Mouse (Mus musculus) inflammation-experienced regulatory T-cells, adult 6 months (primary cell): ENCODE measurements around the gene Asprv1. TPM values are rescaled to one million over a fixed set of nuclear protein-coding genes. Genes with fewer than 3 reads are reported as not detected.

Source experiments
- ATAC-seq: one replicate; pipeline ENCODE4 v1.8.0; 2017
- polyA plus RNA-seq, 3 experiments: library from polyadenylated mRNA; unstranded; fragments of 100-300 nt; shearing (Covaris generic); gene quantifications; one replicate each; pipeline ENCODE4 v1.2.1; 2017

The Asprv1 gene
- under 1 TPM; 0.21 to 0.39 (median 0.38) TPM for polyA plus RNA-seq

DNA sequence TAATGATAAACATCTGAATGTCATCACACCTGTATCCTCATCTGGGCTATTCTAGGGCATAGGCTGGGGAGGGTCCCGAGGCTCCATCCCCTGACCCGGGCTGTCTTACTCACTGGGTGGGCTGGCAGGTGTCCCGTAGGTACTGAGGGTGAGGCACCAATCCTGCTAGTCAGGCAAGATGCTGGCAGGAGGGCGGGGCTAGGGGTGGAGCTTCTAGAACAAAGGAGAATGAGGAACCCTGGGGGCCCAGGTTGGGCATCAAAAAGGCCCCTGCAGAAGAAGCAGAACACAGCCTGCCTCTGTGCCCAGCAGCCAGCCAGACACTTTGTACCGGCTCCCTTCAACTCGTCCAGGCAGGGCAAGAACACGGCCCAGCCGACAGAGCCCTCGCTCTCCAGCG is at the start of gene Asprv1:
Gene Asprv1 (plus strand): TSS at position 219 of the 400 bp plus-strand sequence.
- ATAC-seq = no peak

DNA sequence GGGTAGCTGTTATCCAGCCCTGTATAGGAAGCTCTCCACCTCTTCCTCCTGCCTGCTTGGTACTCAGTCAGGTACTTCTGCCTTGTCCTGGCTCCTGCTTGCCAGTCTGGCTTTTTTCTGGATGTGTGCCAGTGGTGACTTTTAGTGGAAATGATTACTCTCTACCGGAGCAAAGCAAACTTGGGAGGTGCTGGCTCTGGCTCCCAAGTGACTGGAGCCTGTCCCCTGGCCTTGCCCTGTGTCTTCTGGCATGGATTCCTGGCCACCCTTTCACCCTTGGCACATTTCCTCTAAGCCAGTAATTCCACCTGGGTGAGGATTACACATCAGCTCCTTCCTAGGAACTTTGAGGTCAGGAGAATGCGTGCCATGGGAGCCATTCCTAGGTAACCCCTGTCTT is 49.6 kb upstream of the Asprv1 start:
- ATAC-seq = no peak

DNA sequence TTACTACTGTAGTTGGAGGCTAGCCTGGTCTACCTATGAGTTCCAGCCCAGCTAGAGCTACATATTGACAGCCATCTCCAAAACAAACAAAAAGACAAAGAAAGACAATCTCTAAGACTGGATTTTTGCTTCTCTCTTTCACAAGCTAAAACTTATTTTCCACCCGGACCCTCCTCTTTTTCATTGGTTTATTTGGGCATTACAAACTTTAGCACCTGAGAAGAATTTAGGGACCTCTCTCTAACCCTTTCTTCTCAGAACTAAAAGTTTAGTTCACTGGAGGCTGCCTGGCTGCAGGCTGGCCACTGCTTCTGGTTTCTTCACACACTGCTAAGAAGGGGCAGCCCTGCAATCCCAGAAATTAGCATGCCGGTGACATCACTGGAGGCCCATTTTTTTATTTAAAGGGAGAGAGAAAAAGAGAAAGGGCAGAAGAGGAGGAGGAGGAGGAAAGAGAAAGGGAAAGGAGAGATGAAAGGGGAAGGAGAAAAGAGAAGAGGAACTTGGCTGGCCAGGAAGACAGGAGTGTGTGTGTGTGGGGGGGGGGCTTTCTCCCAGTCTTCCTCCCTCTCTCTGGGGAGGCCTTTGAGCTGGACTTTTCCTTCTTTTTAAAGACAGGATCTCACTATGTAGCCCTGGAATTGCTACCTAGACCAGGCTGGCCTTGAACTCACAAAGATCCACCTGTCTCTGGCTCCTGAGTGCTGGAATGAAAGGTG is 48.7 kb upstream of the Asprv1 start:
- no peak for ATAC-seq

DNA sequence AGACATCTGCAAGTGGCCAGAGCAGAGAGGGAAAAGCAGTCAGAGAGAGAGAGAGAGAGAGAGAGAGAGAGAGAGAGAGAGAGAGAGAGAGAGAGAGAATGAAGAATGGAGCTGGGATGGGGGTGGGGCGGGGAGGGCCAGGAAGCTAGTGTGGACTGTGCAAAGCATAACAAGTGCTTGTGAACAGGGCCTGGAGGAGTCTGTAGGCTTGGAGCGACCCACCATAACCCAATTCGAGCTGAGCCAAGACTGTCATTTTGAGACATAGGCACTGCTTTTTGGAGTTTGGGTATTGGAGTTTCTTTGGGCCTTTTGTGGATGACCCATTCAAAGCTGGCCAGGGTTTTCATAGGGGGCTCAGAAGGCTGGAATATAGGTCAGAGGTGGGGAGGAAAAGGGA is 48.0 kb upstream of the Asprv1 start:
- no peak for ATAC-seq

DNA sequence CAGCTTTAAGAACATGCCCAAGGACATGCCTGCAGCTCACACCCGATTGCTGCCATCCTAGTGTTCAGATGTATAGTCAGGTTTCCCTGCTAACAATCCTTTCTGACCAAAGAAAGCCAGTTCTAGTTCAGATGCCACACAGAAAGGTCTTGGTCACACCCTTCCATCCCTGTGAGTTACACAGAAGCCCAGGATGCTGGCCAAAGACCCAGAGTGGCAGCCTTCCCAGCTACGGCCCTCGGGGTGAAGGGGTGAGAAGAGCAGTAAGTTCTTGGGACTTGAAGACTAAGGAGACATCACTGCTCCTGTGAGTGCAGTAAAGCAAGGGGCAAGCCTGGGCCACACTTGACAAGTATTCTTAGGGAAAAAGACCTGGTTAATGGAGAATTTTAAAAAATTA is 44.8 kb upstream of the Asprv1 start:
- ATAC-seq = no peak

DNA sequence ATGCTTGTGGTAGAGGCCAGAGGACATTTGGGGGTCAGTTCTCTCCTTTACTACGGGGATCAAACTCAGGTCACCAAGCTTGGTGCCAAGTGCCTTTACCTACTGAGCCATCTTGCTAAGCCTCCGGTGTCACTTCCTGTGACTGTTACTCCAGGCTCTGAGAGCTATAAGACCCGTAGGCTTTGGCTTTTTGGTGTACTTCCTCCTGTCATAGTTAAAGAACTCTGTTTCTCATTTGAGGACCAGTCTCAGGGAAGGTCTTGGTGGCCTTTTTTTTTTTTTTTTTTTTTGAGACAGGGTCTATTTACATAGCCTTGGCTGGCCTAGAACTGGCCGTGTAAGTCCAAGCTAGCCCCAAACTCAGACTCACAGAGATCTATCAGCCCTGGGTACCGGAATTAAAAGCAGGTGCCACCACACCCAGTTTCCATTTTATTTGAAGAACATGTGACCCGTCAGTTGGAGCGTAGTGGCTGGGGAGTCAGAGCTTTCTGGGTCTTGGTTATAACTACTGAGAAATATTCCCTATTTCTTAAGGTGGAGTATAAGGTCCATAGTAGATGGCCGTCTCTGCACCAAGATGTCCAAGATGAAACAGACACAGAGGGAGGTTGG is 44.3 kb upstream of the Asprv1 start:
- ATAC-seq = peak; percentile 65

DNA sequence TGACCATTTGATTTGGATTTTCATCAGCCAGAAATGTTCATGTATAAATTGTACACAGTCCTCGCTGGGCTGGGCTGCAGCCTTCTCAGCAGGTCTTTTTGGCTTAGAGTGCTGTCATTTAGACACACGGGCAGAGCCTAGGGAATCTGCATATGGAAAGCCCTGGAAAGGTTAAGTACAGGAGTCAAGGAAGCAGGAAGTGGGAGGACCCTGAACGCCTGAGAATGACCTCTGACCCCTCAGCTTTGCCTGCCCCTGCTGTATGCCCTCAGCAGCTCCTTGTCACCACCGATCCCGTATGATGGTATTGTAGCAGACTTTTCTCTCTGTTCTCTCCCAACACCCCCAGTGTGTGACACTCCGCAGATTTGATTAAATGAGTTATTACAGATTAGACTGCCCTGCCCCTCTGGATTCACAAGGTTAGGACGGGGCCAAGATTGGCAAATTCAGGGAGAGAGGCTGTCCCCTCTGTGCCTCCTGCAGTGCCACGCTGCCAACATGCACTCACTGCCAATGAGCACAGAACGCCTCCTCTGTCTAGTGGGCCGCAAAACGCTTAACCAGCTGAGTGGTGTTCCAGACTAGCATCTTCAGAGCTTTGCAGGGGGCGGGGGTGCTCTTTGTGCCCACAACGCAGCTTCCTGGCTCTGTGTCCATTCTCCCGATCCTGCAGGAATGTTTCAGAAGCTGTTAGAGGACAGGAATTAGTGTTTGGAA is 43.5 kb upstream of the Asprv1 start:
- ATAC-seq = no peak

DNA sequence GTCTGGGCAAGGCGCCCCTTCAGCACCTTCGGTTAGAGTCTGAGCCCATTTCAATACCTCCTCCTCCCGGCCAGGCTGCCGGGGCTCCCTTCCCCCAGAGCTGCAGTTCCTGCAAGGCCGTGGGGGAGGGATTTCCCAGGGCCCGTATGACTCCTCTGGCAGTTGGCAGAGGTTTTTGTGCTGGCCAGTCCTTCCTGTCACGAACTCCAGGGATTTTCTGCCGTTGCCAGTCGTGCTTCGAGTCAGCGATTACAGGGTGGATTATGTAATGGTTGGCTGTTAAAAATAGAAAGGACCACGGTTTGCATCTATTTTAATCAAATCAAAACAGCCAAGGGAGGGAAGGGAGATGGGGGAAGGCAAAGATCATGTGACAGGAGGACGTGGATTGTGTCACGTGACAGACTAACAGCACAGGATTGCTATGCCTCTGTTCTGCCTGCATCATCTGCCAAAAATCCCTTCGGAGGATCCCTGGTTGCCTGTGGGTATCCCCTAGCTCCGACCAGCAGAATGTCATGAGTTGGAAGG is 42.8 kb upstream of the Asprv1 start:
- ATAC-seq = peak; percentile 78

DNA sequence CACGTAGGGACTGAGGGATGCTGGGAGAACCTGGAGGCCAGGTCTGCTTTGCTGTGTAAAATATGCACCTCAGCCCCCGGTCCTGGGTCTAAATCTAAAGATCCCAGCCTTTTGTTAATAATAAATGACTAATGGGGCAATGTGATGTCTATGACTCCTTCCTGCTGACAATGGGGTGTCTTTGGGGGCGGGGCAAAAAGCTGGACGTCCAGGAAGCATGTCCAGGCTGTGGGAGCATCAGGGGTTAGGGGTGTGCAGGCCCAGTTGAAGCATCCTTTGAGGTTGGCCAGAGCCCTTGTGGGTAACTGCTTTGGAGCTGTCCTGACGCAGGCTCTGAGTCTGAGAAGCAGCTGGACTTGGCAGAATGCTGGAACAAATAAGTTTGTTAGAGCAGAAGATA is 41.9 kb upstream of the Asprv1 start:
- no peak for ATAC-seq

DNA sequence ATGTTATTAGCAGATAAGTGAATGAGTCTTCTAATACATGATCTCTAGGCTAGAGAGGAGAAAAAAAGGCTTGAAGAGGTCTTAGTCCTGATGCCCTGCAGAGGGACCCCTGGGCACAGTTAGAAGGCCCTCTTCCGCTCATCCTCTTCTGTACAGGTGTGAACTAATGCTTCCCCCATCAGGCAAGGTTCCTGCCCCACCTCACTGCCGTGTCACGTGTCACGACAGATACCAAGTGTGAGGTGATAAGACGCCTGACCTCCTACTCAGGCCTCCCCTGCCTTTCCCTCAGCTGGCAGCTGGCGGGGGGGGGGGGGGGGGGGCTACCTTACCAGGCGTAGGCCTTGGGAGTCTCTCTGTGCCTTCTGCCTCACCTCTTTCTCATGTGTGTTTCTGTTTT is 39.5 kb upstream of the Asprv1 start:
- ATAC-seq = no peak

- ATAC-seq = peak; percentile 97
These were observed 34.6 kb upstream of the Asprv1 start for GRCm38 (mm10) chr6:86593146-86593897.

- no peak for ATAC-seq
These were observed 33.3 kb upstream of the Asprv1 start for GRCm38 (mm10) chr6:86594636-86595035.

GRCm38 (mm10) chr6:86595865-86596440 is 32.0 kb upstream of the Asprv1 start:
- ATAC-seq = no peak

GRCm38 (mm10) chr6:86598742-86599193 is 29.2 kb upstream of the Asprv1 start:
- no peak for ATAC-seq

DNA sequence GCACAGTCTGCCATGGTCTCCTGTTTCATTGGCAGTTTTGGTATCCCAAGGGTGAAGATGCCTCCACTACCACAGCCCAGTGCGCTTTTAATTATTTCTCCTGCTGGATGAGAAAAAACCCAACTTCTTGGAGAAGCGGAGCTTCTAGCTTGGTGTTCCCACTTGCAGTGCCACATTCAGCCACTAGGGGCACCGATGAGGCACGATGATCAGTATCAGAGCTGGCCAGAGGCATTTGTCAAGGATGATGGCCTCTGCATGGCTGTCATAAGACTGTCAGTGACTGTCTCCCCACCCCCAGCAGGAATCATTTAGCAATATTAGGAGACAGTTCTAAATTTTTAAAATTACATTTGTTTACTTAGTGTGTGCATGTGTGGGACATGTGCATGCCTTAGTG is 28.8 kb upstream of the Asprv1 start:
- ATAC-seq = peak; percentile 53

- ATAC-seq = peak; percentile 78
These were observed 28.0 kb upstream of the Asprv1 start for GRCm38 (mm10) chr6:86599951-86600414.

GRCm38 (mm10) chr6:86605260-86605659 is 22.7 kb upstream of the Asprv1 start:
- ATAC-seq = peak; percentile 57

DNA sequence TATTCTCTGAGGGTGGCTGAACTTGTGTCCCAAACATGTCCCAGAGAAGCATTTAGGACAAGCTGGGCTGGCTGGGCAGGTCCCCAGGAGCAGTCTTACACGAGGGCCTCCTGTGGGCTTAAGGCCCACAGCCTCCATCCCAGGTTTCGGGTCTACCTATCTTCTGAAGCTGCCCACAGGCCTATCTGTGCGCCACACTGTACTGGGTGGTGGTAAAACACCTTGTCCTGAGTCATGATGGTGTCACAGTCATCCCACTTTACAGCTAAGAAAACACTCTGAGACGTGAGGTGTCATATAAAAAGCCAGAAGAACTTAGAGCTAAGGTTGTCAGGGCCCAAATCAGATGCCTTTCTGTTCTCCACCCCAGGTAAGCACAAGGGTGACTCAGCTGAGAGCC is 21.7 kb upstream of the Asprv1 start:
- ATAC-seq = no peak

- peak; percentile 92 for ATAC-seq
These were observed 20.5 kb upstream of the Asprv1 start for GRCm38 (mm10) chr6:86607471-86607870.

DNA sequence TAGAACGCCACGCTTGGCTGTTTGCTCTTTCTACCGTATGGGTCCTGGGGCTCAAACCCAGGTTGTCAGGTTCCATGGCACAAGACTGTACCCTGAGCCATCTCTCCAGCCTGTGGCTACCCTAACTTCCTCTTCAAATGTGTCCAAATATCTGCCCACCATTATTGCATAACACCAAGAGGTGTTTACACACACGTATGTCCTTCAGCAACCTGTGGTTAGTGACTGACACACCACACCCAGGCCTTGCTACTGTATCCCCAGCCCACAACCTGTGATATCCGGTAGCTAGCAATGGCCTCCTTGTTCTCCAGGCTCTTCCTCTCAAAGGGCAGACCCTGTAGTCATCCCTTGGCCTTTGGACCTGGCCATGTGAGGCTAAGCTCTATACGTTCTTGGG is 18.7 kb upstream of the Asprv1 start:
- ATAC-seq = no peak

GRCm38 (mm10) chr6:86610714-86611113 is 17.2 kb upstream of the Asprv1 start:
- ATAC-seq = no peak

- peak; percentile 46 for ATAC-seq
These were observed 12.7 kb upstream of the Asprv1 start for GRCm38 (mm10) chr6:86615301-86615700.
